Mouse (Mus musculus): Measurements from ENCODE around the gene Clybl.

Clybl gene

GRCm38 (mm10) chr14:122196851-122197250 lies 15.3 kb downstream of the Clybl start:
- DNase-seq (ENCODE audit: extremely low spot score, low spot score) = no peak

- DNase-seq (ENCODE audit: extremely low spot score, low spot score) = no peak
Measured at GRCm38 (mm10) chr14:122200247-122200885, 18.9 kb downstream of the Clybl start.

GRCm38 (mm10) chr14:122209177-122209576 lies 27.7 kb downstream of the Clybl start:
- no peak for DNase-seq (ENCODE audit: extremely low spot score, low spot score)

GRCm38 (mm10) chr14:122213590-122213989 lies 32.1 kb downstream of the Clybl start:
- no peak for DNase-seq (ENCODE audit: extremely low spot score, low spot score)

- no peak for DNase-seq (ENCODE audit: extremely low spot score, low spot score)
Measured at GRCm38 (mm10) chr14:122214126-122214525, 32.6 kb downstream of the Clybl start.

GRCm38 (mm10) chr14:122217221-122217620 lies 35.7 kb downstream of the Clybl start:
- no peak for DNase-seq (ENCODE audit: extremely low spot score, low spot score)

GRCm38 (mm10) chr14:122222934-122223374 lies 41.5 kb downstream of the Clybl start:
- no peak for DNase-seq (ENCODE audit: extremely low spot score, low spot score)

GRCm38 (mm10) chr14:122223461-122224102 lies 42.1 kb downstream of the Clybl start:
- DNase-seq (ENCODE audit: extremely low spot score, low spot score) = peak; percentile 79

- no peak for DNase-seq (ENCODE audit: extremely low spot score, low spot score)
Measured at GRCm38 (mm10) chr14:122224103-122224494, 42.6 kb downstream of the Clybl start.

- peak; percentile 47 for DNase-seq (ENCODE audit: extremely low spot score, low spot score)
Measured at GRCm38 (mm10) chr14:122224501-122224928, 43.0 kb downstream of the Clybl start.

GRCm38 (mm10) chr14:122225479-122226132 lies 44.1 kb downstream of the Clybl start:
- DNase-seq (ENCODE audit: extremely low spot score, low spot score) = peak; percentile 43

- DNase-seq (ENCODE audit: extremely low spot score, low spot score) = no peak
Measured at GRCm38 (mm10) chr14:122226133-122226515, 44.6 kb downstream of the Clybl start.

- peak; percentile 29 for DNase-seq (ENCODE audit: extremely low spot score, low spot score)
Measured at GRCm38 (mm10) chr14:122226666-122227453, 45.4 kb downstream of the Clybl start.

- peak; percentile 50 for DNase-seq (ENCODE audit: extremely low spot score, low spot score)
Measured at GRCm38 (mm10) chr14:122227454-122227951, 46.0 kb downstream of the Clybl start.

- DNase-seq (ENCODE audit: extremely low spot score, low spot score) = peak; percentile 65
Measured at GRCm38 (mm10) chr14:122228816-122229551, 47.5 kb downstream of the Clybl start.

- no peak for DNase-seq (ENCODE audit: extremely low spot score, low spot score)
Measured at GRCm38 (mm10) chr14:122229988-122230387, 48.5 kb downstream of the Clybl start.

GRCm38 (mm10) chr14:122230621-122231025 lies 49.1 kb downstream of the Clybl start:
- no peak for DNase-seq (ENCODE audit: extremely low spot score, low spot score)

- DNase-seq (ENCODE audit: extremely low spot score, low spot score) = no peak
Measured at GRCm38 (mm10) chr14:122231073-122231472, 49.6 kb downstream of the Clybl start.

- no peak for DNase-seq (ENCODE audit: extremely low spot score, low spot score)
Measured at GRCm38 (mm10) chr14:122233212-122233714, 51.8 kb downstream of the Clybl start.

- DNase-seq (ENCODE audit: extremely low spot score, low spot score) = no peak
Measured at GRCm38 (mm10) chr14:122243874-122244273, 62.4 kb downstream of the Clybl start.
